Mouse (Mus musculus) hindbrain, embryonic 10.5 days (tissue): ENCODE measurements around the gene Rnf5. TPM values are rescaled to one million over a fixed set of nuclear protein-coding genes. Genes with fewer than 3 reads are reported as not detected.

Experiments
- DNase-seq: peaks from one replicate; pipeline ENCODE4 v3.0.0-alpha.2; 2017; ENCODE audit warnings: low spot score
- H3K27ac ChIP-seq: fragments of 300-500 bp; sonication (generic); 2 replicates; pipeline ENCODE4 v1.5.1; 2016; ENCODE audit warnings: mild to moderate bottlenecking, moderate library complexity
- H3K27me3 ChIP-seq: fragments of 300-500 bp; sonication (generic); 2 replicates; pipeline ENCODE4 v1.6.1; 2016; ENCODE audit warnings: mild to moderate bottlenecking; ENCODE audit not compliant: poor library complexity, insufficient read depth, severe bottlenecking
- H3K36me3 ChIP-seq: fragments of 300-500 bp; sonication (generic); 2 replicates; pipeline ENCODE4 v1.6.1; 2016; ENCODE audit warnings: mild to moderate bottlenecking, moderate library complexity
- H3K4me1 ChIP-seq: fragments of 300-500 bp; sonication (generic); replicated peaks from 2 replicates; pipeline ENCODE4 v1.6.1; 2016; ENCODE audit warnings: mild to moderate bottlenecking
- H3K4me3 ChIP-seq: fragments of 300-500 bp; sonication (generic); 2 replicates; pipeline ENCODE4 v1.5.1; 2016; ENCODE audit warnings: mild to moderate bottlenecking, moderate library complexity
- H3K9me3 ChIP-seq: fragments of 300-500 bp; sonication (generic); 2 replicates; pipeline ENCODE4 v1.6.1; 2016; ENCODE audit warnings: mild to moderate bottlenecking, moderate library complexity
- WGBS: fragments of 180-500 bp; shearing (Covaris S2); methylation state at CpG from one replicate; pipeline ENCODE4 v1.1.7; 2016; 5-methylcytosine and 5-hydroxymethylcytosine counted together
- polyA plus RNA-seq: library from polyadenylated mRNA; unstranded; fragments of >200 nt; fragmentation: Nextera tagmentation; extraction: Ambion mirVana; gene quantifications from 2 replicates; pipeline ENCODE4 v1.2.1, GENCODE M21; 2016

The Rnf5 gene
- polyA plus RNA-seq, 1 experiment from 2014 or later = 223 TPM

GRCm38 (mm10) chr17:34592581-34593549, 10.6 kb downstream of the Rnf5 start:
- Histone ChIP-seq H3K27me3 (no peaks in the 10 kb centered on the region), H3K4me3 (peak overlapping the region; percentile 87), H3K27ac (peak overlapping the region; percentile 99), H3K9me3 (no peaks in the 10 kb centered on the region), H3K4me1 (peaks cover 96% of the 10 kb centered on the region), H3K36me3 (peaks cover 34% of the 10 kb centered on the region)
- WGBS = under 1% methylated on average over 32 of the region's 32 CpGs
- peak; percentile 63 for DNase-seq

GRCm38 (mm10) chr17:34591994-34592375, 11.5 kb downstream of the Rnf5 start:
- Histone ChIP-seq H3K36me3 (peaks cover 34% of the 10 kb centered on the region), H3K9me3 (no peaks in the 10 kb centered on the region), H3K27me3 (no peaks in the 10 kb centered on the region), H3K4me1 (peaks cover 98% of the 10 kb centered on the region), H3K4me3 (peak overlapping the region; percentile 87), H3K27ac (peak overlapping the region; percentile 99)
- WGBS = 1% methylated on average over 35 of the region's 35 CpGs
- peak; percentile 92 for DNase-seq

GRCm38 (mm10) chr17:34591029-34591993, 12.2 kb downstream of the Rnf5 start, which contains the start of gene Pbx2:
Gene Pbx2, plus strand, starts transcription at chr17:34591266.
- Histone ChIP-seq H3K4me3 (peak within 1 kb of the TSS; percentile 87), H3K27ac (peak within 1 kb of the TSS; percentile 99), H3K9me3 (no peaks in the 10 kb centered on the region), H3K4me1 (peaks cover 96% of the 10 kb centered on the region), H3K36me3 (peaks cover 27% of the 10 kb centered on the region), H3K27me3 (no peaks in the 10 kb centered on the region)
- 2% methylated on average over 21 of the region's 21 CpGs for WGBS
- DNase-seq = peak; percentile 80

- Histone ChIP-seq H3K27ac (peak overlapping the region; percentile 99), H3K36me3 (peaks cover 18% of the 10 kb centered on the region), H3K27me3 (no peaks in the 10 kb centered on the region), H3K4me1 (peaks cover 96% of the 10 kb centered on the region), H3K4me3 (peak overlapping the region; percentile 87), H3K9me3 (no peaks in the 10 kb centered on the region)
- no peak for DNase-seq
- 65% methylated on average over 15 of the region's 15 CpGs for WGBS
Observed at GRCm38 (mm10) chr17:34590154-34590987, 13.1 kb downstream of the Rnf5 start.

GRCm38 (mm10) chr17:34589681-34590101, 13.8 kb downstream of the Rnf5 start, which contains the start of gene Gpsm3:
Gene Gpsm3, plus strand, starts transcription at chr17:34589806.
- H3K4me1 ChIP-seq = peaks cover 96% of the 10 kb centered on the region
- no peaks in the 10 kb centered on the region for H3K9me3 ChIP-seq
- H3K4me3 ChIP-seq = peak within 1 kb of the TSS; percentile 87
- 19% methylated on average over 7 of the region's 7 CpGs for WGBS
- no peak for DNase-seq
- peaks cover 11% of the 10 kb centered on the region for H3K36me3 ChIP-seq
- no peaks in the 10 kb centered on the region for H3K27me3 ChIP-seq
- peak within 1 kb of the TSS; percentile 99 for H3K27ac ChIP-seq

GRCm38 (mm10) chr17:34589206-34589605, 14.3 kb downstream of the Rnf5 start:
- WGBS = 51% methylated on average over 7 of the region's 7 CpGs
- peak overlapping the region; percentile 87 for H3K4me3 ChIP-seq
- H3K27ac ChIP-seq = peak overlapping the region; percentile 99
- H3K4me1 ChIP-seq = peaks cover 94% of the 10 kb centered on the region
- DNase-seq = no peak
- no peaks in the 10 kb centered on the region for H3K27me3 ChIP-seq
- H3K36me3 ChIP-seq = peaks cover 6% of the 10 kb centered on the region
- H3K9me3 ChIP-seq = no peaks in the 10 kb centered on the region

- H3K27me3 ChIP-seq = no peaks in the 10 kb centered on the region
- DNase-seq = no peak
- H3K36me3 ChIP-seq = 0 out of 2 replicates have a peak, but pooled peaks cover 2% of the 10 kb centered on the region
- H3K4me1 ChIP-seq = peaks cover 90% of the 10 kb centered on the region
- H3K27ac ChIP-seq = peak overlapping the region; percentile 99
- WGBS = 70% methylated on average over 3 of the region's 3 CpGs
- no peaks in the 10 kb centered on the region for H3K9me3 ChIP-seq
- peak overlapping the region; percentile 67 for H3K4me3 ChIP-seq
Observed at GRCm38 (mm10) chr17:34588767-34589166, 14.7 kb downstream of the Rnf5 start.

- WGBS = 3% methylated on average over 19 of the region's 19 CpGs
Observed at GRCm38 (mm10) chr17:34587814-34588213, 15.7 kb downstream of the Rnf5 start.

GRCm38 (mm10) chr17:34587423-34587811, 16.1 kb downstream of the Rnf5 start:
- Histone ChIP-seq H3K36me3 (no peaks in the 10 kb centered on the region), H3K27me3 (no peaks in the 10 kb centered on the region), H3K4me3 (peak overlapping the region; percentile 67), H3K9me3 (no peaks in the 10 kb centered on the region), H3K27ac (peak overlapping the region; percentile 98), H3K4me1 (peaks cover 87% of the 10 kb centered on the region)
- WGBS = under 1% methylated on average over 50 of the region's 50 CpGs
- peak; percentile 96 for DNase-seq

More at GRCm38 (mm10) chr17:34587814-34588213, 15.7 kb downstream of the Rnf5 start:
- DNase-seq = no peak
- Histone ChIP-seq H3K9me3 (no peaks in the 10 kb centered on the region), H3K4me3 (peak overlapping the region; percentile 67), H3K27ac (peak overlapping the region; percentile 98), H3K36me3 (no peaks in the 10 kb centered on the region), H3K4me1 (peaks cover 89% of the 10 kb centered on the region), H3K27me3 (no peaks in the 10 kb centered on the region)

GRCm38 (mm10) chr17:34586796-34587422, 16.6 kb downstream of the Rnf5 start:
- no peaks in the 10 kb centered on the region for H3K36me3 ChIP-seq
- peak; percentile 95 for DNase-seq

More at GRCm38 (mm10) chr17:34586796-34587422, 16.6 kb downstream of the Rnf5 start:
- H3K27me3 ChIP-seq = no peaks in the 10 kb centered on the region
- peak overlapping the region; percentile 67 for H3K4me3 ChIP-seq
- under 1% methylated on average over 38 of the region's 38 CpGs for WGBS
- no peaks in the 10 kb centered on the region for H3K9me3 ChIP-seq
- peaks cover 87% of the 10 kb centered on the region for H3K4me1 ChIP-seq
- H3K27ac ChIP-seq = peak overlapping the region; percentile 98
